Mouse (Mus musculus) lung, postnatal 0 days (tissue): Measurements from ENCODE around the gene Prkce.

Experiments used
- CTCF ChIP-seq: IDR thresholded peaks from 2 replicates; pipeline ENCODE4 v1.5.1; 2016; ENCODE audit warnings: antibody characterized with exemption, mild to moderate bottlenecking
- EP300 ChIP-seq: IDR thresholded peaks from 2 replicates; pipeline ENCODE4 v1.6.1; 2016; ENCODE audit warnings: antibody characterized with exemption, mild to moderate bottlenecking, control low read depth

DNA sequence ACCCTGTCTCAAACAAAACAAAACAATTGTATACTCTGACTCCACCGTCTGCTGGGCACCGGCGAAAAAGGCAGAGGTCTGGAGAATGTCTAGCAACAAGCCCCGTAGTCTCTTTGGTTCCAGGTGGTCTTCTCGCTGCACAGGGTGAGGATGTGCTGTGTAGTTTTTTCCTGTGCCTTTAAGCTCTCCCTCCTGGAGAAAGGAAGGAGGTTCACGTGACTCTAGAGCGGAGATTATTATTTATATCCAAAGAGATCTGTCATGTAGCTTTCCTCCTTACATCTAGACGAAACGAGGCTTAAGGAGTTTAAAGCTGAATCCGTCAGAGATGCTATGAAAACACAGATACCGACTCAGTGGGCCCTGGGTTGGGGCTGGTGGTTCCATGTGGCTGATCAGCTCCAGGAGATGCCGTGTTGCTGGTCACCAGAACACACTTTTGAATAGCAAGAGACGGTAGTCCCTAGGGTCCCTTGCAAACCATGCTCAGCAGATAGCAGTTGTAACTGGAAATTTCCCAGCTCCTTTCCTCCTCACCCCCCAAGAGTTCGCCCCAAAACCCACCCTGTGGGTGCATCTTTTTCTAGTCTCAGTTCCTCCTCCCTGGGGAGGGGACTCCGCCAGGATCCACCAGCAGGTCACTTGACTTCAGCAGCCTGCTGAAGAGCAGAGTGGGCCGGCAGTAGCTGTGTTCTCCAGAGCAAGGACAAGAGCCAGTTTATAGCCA is 196.9 kb downstream of the Prkce start:
- TF ChIP-seq CTCF (no peak), EP300 (no peak)
